Mouse (Mus musculus) neutrophil, adult 5-6 weeks (primary cell): ENCODE results near the gene Lrp2bp. TPM values are rescaled to one million over a fixed set of nuclear protein-coding genes. Genes with fewer than 3 reads are reported as not detected.

Experiments used
- ATAC-seq: fragments of 151-379, 151-347 bp; 2 replicates; pipeline ENCODE4 v1.8.0; 2017; ENCODE audit warnings: mild to moderate bottlenecking, moderate TSS enrichment; ENCODE audit not compliant: insufficient number of reproducible peaks, poor library complexity, low FRiP score, severe bottlenecking; ENCODE audit errors: extremely low read depth
- total RNA-seq: library from RNA; stranded (forward); fragments of 200-1000 nt; gene quantifications from 2 replicates; pipeline ENCODE4 v1.2.3, GENCODE M21; 2017

Gene Lrp2bp
- total RNA-seq, result 0.23 and 0.25 TPM in 2 replicates

GRCm38 (mm10) chr8:45999138-45999783 is at the start of gene Lrp2bp:
Gene Lrp2bp, plus strand, starts transcription at chr8:45999303.
- no peak for ATAC-seq

GRCm38 (mm10) chr8:45950622-45951021 is 48.5 kb upstream of the Lrp2bp start:
- no peak for ATAC-seq

- ATAC-seq, result no peak
Measured at GRCm38 (mm10) chr8:45970894-45971293, 28.2 kb upstream of the Lrp2bp start.

- no peak for ATAC-seq
Measured at GRCm38 (mm10) chr8:45973988-45974505, 25.1 kb upstream of the Lrp2bp start.

GRCm38 (mm10) chr8:45975126-45975836 is 23.8 kb upstream of the Lrp2bp start, which contains the start of the genes 1700029J07Rik and Ufsp2:
Gene 1700029J07Rik, minus strand, starts transcription at chr8:45975252.
Gene Ufsp2, plus strand, starts transcription at chr8:45975528.
- peak; percentile 96 for ATAC-seq

- ATAC-seq, result no peak
Measured at GRCm38 (mm10) chr8:45975837-45976468, 23.1 kb upstream of the Lrp2bp start.

- ATAC-seq, result no peak
Measured at GRCm38 (mm10) chr8:45986665-45987064, 12.4 kb upstream of the Lrp2bp start.

- no peak for ATAC-seq
Measured at GRCm38 (mm10) chr8:45988189-45988588, 10.9 kb upstream of the Lrp2bp start.

GRCm38 (mm10) chr8:45990631-45991310 is 8.3 kb upstream of the Lrp2bp start:
- peak; percentile 44; the same call in 1 of the 2 replicates for ATAC-seq

- peak; percentile 59; the same call in 1 of the 2 replicates for ATAC-seq
Measured at GRCm38 (mm10) chr8:45994111-45994510, 5.0 kb upstream of the Lrp2bp start.

- ATAC-seq, result no peak
Measured at GRCm38 (mm10) chr8:45995576-45995975, 3.5 kb upstream of the Lrp2bp start.

GRCm38 (mm10) chr8:45998228-45998627 is 875 bp upstream of the Lrp2bp start:
- no peak for ATAC-seq

GRCm38 (mm10) chr8:45999784-46000705 is 942 bp downstream of the Lrp2bp start:
- peak; percentile 94 for ATAC-seq

GRCm38 (mm10) chr8:46005596-46005995 is 6.5 kb downstream of the Lrp2bp start, which contains the start of gene Ankrd37:
Gene Ankrd37, minus strand, starts transcription at chr8:46005707.
- ATAC-seq, result no peak

- no peak for ATAC-seq
Measured at GRCm38 (mm10) chr8:46007050-46007672, 8.1 kb downstream of the Lrp2bp start.

GRCm38 (mm10) chr8:46010306-46010705 is 11.2 kb downstream of the Lrp2bp start:
- ATAC-seq, result no peak
